Mouse (Mus musculus) ES-E14 (cell line): ENCODE results near the gene Unc5cl. TPM values are rescaled to one million over a fixed set of nuclear protein-coding genes. Genes with fewer than 3 reads are reported as not detected.
A peak's percentile ranks its signal among the peaks of the same experiment; 100 is the strongest.

ENCODE experiments used
- DNase-seq: peaks from one replicate; pipeline ENCODE4 v3.0.0-alpha.2; 2013; ENCODE audit warnings: low read depth, low spot score
- H3K27ac ChIP-seq: 2 replicates; pipeline ENCODE4 v1.5.1; 2012; ENCODE audit warnings: low read depth, mild to moderate bottlenecking, low read length, moderate library complexity, mixed read lengths; ENCODE audit not compliant: poor library complexity, insufficient read depth, severe bottlenecking
- H3K36me3 ChIP-seq: 2 replicates; pipeline ENCODE4 v1.6.1; 2012; ENCODE audit warnings: mild to moderate bottlenecking, low read length, moderate library complexity, mixed read lengths; ENCODE audit not compliant: control insufficient read depth, poor library complexity, insufficient read depth, severe bottlenecking
- H3K4me1 ChIP-seq, 2 experiments: fragments of 150-350 bp in 1 of 2; sonication (generic) in 1 of 2; 2 replicates each; pipeline ENCODE4 v1.6.1; 2012; ENCODE audit warnings: low read length in 2 of 2, mild to moderate bottlenecking in 1 of 2, mixed read lengths in 1 of 2; ENCODE audit not compliant: control insufficient read depth in 2 of 2, insufficient read depth in 2 of 2, poor library complexity in 1 of 2
- H3K4me3 ChIP-seq, 2 experiments: fragments of 150-350 bp in 1 of 2; sonication (generic) in 1 of 2; 2 replicates each; pipeline ENCODE4 v1.5.1; 2012; ENCODE audit warnings: low read length in 2 of 2, low read depth in 1 of 2, mild to moderate bottlenecking in 1 of 2, mixed read lengths in 1 of 2; ENCODE audit not compliant: insufficient read depth in 1 of 2, poor library complexity in 1 of 2, severe bottlenecking in 1 of 2
- H3K9ac ChIP-seq: 2 replicates; pipeline ENCODE4 v1.6.1; 2012; ENCODE audit warnings: low read depth, mild to moderate bottlenecking, low read length, mixed read lengths; ENCODE audit not compliant: poor library complexity, insufficient read depth, severe bottlenecking
- H3K9me3 ChIP-seq: fragments of 150-350 bp; sonication (generic); 2 replicates; pipeline ENCODE4 v1.6.1; 2012; ENCODE audit warnings: low read depth, mild to moderate bottlenecking, low read length; ENCODE audit not compliant: control insufficient read depth, insufficient read depth
- CHD2 ChIP-seq: IDR thresholded peaks from 2 replicates; pipeline ENCODE4 v1.6.1; 2014; ENCODE audit warnings: mild to moderate bottlenecking, low read depth, low read length, inconsistent platforms
- HCFC1 ChIP-seq: IDR thresholded peaks from 2 replicates; pipeline ENCODE4 v1.6.1; 2012; ENCODE audit warnings: low read length, inconsistent platforms, borderline replicate concordance; ENCODE audit not compliant: insufficient read depth
- MAFK ChIP-seq: IDR thresholded peaks from 2 replicates; pipeline ENCODE4 v1.6.1; 2014; ENCODE audit warnings: mild to moderate bottlenecking, low read depth, low read length, inconsistent platforms; ENCODE audit not compliant: insufficient read depth
- ZC3H11A ChIP-seq: IDR thresholded peaks from 2 replicates; pipeline ENCODE4 v1.6.1; 2012; ENCODE audit warnings: low read depth, mild to moderate bottlenecking, inconsistent platforms, low read length, borderline replicate concordance
- ZNF384 ChIP-seq: IDR thresholded peaks from 2 replicates; pipeline ENCODE4 v1.6.1; 2012; ENCODE audit warnings: low read depth, low read length, inconsistent platforms
- in situ Hi-C, 2 experiments: fragments of 600-800 bp; cut with MboI; formaldehyde crosslinking; loops; one replicate each; pipeline ENCODE4 v1.15.1; 2025; ENCODE audit warnings: low sequenced_read_pairs in 2 of 2, inconsistent platforms in 1 of 2; ENCODE audit not compliant: unreplicated experiment in 2 of 2
- total RNA-seq: library from RNA; depleted of rRNA; stranded (reverse); fragments of 300-350 nt; gene quantifications from 2 replicates; pipeline ENCODE4 v1.2.3, GENCODE M21; 2012

Gene Unc5cl
- total RNA-seq, 1 experiment = 1.2 TPM

GRCm38 (mm10) chr17:48454190-48454589, 511 bp upstream of the Unc5cl start:
- in situ Hi-C loops = no loop called here
- Histone ChIP-seq H3K4me1 (peaks cover 3 to 14% of the 10 kb centered on the region in 2 experiments; a peak in 3 of 4 replicates), H3K36me3 (no peaks in the 10 kb centered on the region), H3K4me3 (peak overlapping the region; percentile 50 to 62), H3K27ac (no peak overlapping the region), H3K9me3 (no peaks in the 10 kb centered on the region), H3K9ac (peak overlapping the region; percentile 18; the same call in 1 of the 2 replicates)
- no peak for DNase-seq
- no peak for TF ChIP-seq CHD2
- TF ChIP-seq ZNF384 = no peak
- TF ChIP-seq MAFK = no peak
- no peak for TF ChIP-seq HCFC1

DNA sequence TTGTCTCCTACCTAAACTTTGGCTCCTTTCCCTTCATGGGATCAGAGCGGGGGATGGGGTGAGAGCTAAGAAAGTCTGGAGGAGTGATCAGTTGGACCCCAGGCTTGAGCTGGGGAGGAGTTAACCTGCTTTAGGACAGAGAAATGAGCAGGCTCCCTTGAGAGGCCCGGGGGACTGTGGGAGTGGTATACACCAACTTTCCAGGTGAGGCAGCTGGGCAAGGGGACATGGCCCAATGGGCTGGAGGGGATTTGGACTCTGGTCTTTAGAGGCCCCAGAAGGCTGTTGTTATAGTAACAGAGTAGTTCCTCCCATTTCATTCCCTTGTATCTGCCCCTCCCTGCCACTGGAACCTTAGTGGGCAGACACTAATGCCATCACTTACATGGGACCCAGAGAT, 1.3 kb downstream of the Unc5cl start:
- in situ Hi-C loops = no loop called here
- no peaks in the 10 kb centered on the region for H3K9me3 ChIP-seq
- no peak overlapping the region for H3K9ac ChIP-seq
- H3K36me3 ChIP-seq = no peaks in the 10 kb centered on the region
- peaks cover 3 to 11% of the 10 kb centered on the region in 2 experiments; a peak in 3 of 4 replicates for H3K4me1 ChIP-seq
- H3K27ac ChIP-seq = no peak overlapping the region
- TF ChIP-seq ZC3H11A = no peak
- H3K4me3 ChIP-seq = no peak overlapping the region
- no peak for DNase-seq

DNA sequence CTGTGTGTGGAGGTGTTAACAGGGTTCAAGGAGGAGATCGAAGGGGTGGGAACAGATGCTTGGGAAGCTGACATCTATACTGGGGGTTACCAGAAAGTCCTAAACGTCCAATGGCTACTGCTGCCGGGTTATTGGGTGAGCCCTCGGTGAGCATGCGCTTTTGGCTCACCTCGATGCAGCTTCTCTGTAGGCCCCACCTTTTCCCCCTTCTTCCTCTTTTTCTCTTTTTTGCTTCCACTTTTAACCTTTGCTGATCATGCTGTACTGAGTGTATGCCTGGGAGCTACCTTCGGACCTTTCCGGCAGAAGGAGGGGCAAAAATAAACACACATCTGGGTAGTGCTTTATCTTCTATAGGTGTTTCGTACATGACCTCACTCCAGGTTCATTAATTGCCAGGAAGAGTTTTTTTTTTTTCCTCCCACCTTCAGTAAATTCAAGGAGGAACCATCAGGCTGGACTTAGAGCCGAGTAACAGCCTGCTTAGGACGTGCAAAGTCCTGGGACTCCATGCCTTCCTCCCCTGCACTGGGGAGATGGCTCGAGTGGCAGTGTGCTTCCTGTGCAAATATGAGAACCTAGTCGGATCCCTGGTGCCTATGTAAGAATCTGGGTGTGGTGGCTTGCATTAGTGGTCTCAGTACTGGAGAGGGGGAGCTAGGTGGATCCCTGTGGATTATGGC, 3.4 kb downstream of the Unc5cl start:
- in situ Hi-C loops = no loop called here
- no peak for DNase-seq
- no peak overlapping the region for H3K9ac ChIP-seq
- no peaks in the 10 kb centered on the region for H3K36me3 ChIP-seq
- no peak overlapping the region for H3K27ac ChIP-seq
- no peak for TF ChIP-seq CHD2
- no peak for TF ChIP-seq ZNF384
- TF ChIP-seq ZC3H11A = no peak
- TF ChIP-seq HCFC1 = no peak
- TF ChIP-seq MAFK = no peak
- H3K4me1 ChIP-seq = no peaks in the 10 kb centered on the region; a peak in 1 of 4 replicates
- no peaks in the 10 kb centered on the region for H3K9me3 ChIP-seq
- no peak overlapping the region for H3K4me3 ChIP-seq

GRCm38 (mm10) chr17:48462096-48462495, 7.4 kb downstream of the Unc5cl start:
- no peak overlapping the region for H3K9ac ChIP-seq
- DNase-seq = no peak
- no peak overlapping the region for H3K4me3 ChIP-seq
- no peaks in the 10 kb centered on the region; a peak in 1 of 4 replicates for H3K4me1 ChIP-seq
- TF ChIP-seq ZC3H11A (no peak), ZNF384 (no peak), MAFK (no peak)
- no peak overlapping the region for H3K27ac ChIP-seq
- H3K36me3 ChIP-seq = no peaks in the 10 kb centered on the region
- in situ Hi-C loops = no loop called here
- H3K9me3 ChIP-seq = no peaks in the 10 kb centered on the region

- no peak for DNase-seq
- Histone ChIP-seq H3K9ac (no peak overlapping the region), H3K36me3 (no peaks in the 10 kb centered on the region), H3K9me3 (no peaks in the 10 kb centered on the region), H3K4me3 (no peak overlapping the region), H3K4me1 (no peaks in the 10 kb centered on the region; a peak in 1 of 4 replicates), H3K27ac (no peak overlapping the region)
- TF ChIP-seq ZNF384 (no peak), MAFK (no peak), CHD2 (no peak), HCFC1 (no peak), ZC3H11A (no peak)
- in situ Hi-C loops = no loop called here
These were observed 8.7 kb downstream of the Unc5cl start for GRCm38 (mm10) chr17:48463391-48463790.
